Comparison of ENCODE assay signal across 28 mouse cellular contexts in genomic region chr19:8564021-8564420, GRCm38 (mm10). TPM values are rescaled to one million over a fixed set of nuclear protein-coding genes. Genes with fewer than 3 reads are reported as not detected.
DNase-seq lines count a peak whose midpoint lies in the region; TF ChIP-seq lines count a peak whose summit lies in the region.
"Had no signal": no experiment of that assay in that cellular context is flagged by ENCODE, and none has a peak within 500 bp of the region (broad histone marks: within the 10 kb centered on the region; RNA-seq: fewer than 3 reads in every experiment).

No protein-coding gene starts in this region.

- no peak for TF ChIP-seq POLR2A in testis, adult 2 months (IDR thresholded peaks at IDR 0.05; ENCODE audit: control insufficient read depth, low read depth, low read length)

- H3K4me1 ChIP-seq in heart, embryonic 10.5 days = peaks cover 14% of the 10 kb centered on the region
- H3K4me1 ChIP-seq in testis, adult 2 months (ENCODE audit: control insufficient read depth, insufficient read depth, low read length) = no peaks in the 10 kb centered on the region
- H3K4me1 ChIP-seq: embryonic facial prominence, embryonic 13.5 days; embryonic facial prominence, embryonic 15.5 days had no signal

- DNase-seq in heart, embryonic 10.5 days (ENCODE audit: low spot score) = peak; percentile 58
- no peak for DNase-seq in heart, adult 11 months
- DNase-seq in kidney, adult 9 months = peak; percentile 49
- DNase-seq in kidney, adult 8-10 months = no peak
- DNase-seq in left cerebral cortex, adult 2 months (ENCODE audit: extremely low spot score in 1 of 2, low spot score in 2 of 2) = no peak
- DNase-seq in left cerebral cortex, postnatal 36 days (ENCODE audit: low spot score in 2 of 2) = no peak
- DNase-seq in testis, postnatal 10 days (ENCODE audit: low spot score) = no peak
- DNase-seq: adrenal gland, adult 2 months; adrenal gland, postnatal 10 days; adrenal gland, postnatal 25 days; B cell, adult 2 months; cerebellum, adult 11 months; cerebellum, adult 18-20 months; cerebellum, adult 8-10 months; cerebellum, adult 9-11 months; cerebellum, postnatal 14 days; cerebellum, postnatal 36 days; embryo, embryonic 11 days had no signal

- no peak overlapping the region for H3K4me3 ChIP-seq in heart, embryonic 10.5 days
- H3K4me3 ChIP-seq in left cerebral cortex, adult 2 months = no peak overlapping the region
- no peak overlapping the region for H3K4me3 ChIP-seq in testis, adult 2 months (ENCODE audit: control insufficient read depth, low read depth, low read length)
- H3K4me3 ChIP-seq: embryonic facial prominence, embryonic 13.5 days; embryonic facial prominence, embryonic 15.5 days; erythroblast, embryonic 14.5 days; forebrain, embryonic 10.5 days; forebrain, embryonic 12.5 days had no signal

- no peaks in the 10 kb centered on the region for H3K36me3 ChIP-seq in heart, embryonic 10.5 days
- no peaks in the 10 kb centered on the region for H3K36me3 ChIP-seq in testis, adult 2 months (ENCODE audit: control insufficient read depth, insufficient read depth, low read length)
- H3K36me3 ChIP-seq: embryonic facial prominence, embryonic 13.5 days; embryonic facial prominence, embryonic 15.5 days; forebrain, embryonic 10.5 days; forebrain, embryonic 12.5 days; G1E had no signal

- no peak overlapping the region for H3K27ac ChIP-seq in heart, embryonic 10.5 days
- H3K27ac ChIP-seq in left cerebral cortex, adult 2 months = peak overlapping the region; percentile 32; the same call in 1 of the 2 replicates
- peak overlapping the region; percentile 39 for H3K27ac ChIP-seq in testis, adult 2 months (ENCODE audit: control insufficient read depth, insufficient read depth, low read depth, low read length)
- H3K27ac ChIP-seq: embryonic facial prominence, embryonic 13.5 days; embryonic facial prominence, embryonic 15.5 days; forebrain, embryonic 10.5 days; forebrain, embryonic 12.5 days had no signal

- no peaks in the 10 kb centered on the region for H3K27me3 ChIP-seq in heart, embryonic 10.5 days (ENCODE audit: insufficient read depth, poor library complexity, severe bottlenecking)
- no peaks in the 10 kb centered on the region for H3K27me3 ChIP-seq in testis, adult 2 months (ENCODE audit: control insufficient read depth, insufficient read depth, low read length)
- H3K27me3 ChIP-seq: CH12.LX; embryonic facial prominence, embryonic 13.5 days; embryonic facial prominence, embryonic 15.5 days; forebrain, embryonic 12.5 days had no signal

- intact Hi-C loops in left cerebral cortex, adult 2 months (cut with DNase I) = loop anchor here (2.0 kb wide), 1 partner anchor 27 kb away; no protein-coding TSS in a partner anchor
- intact Hi-C loops in left cerebral cortex, postnatal 36 days (cut with DNase I) = no loop called here

- WGBS in heart, embryonic 10.5 days = 42% methylated on average over 2 of the region's 2 CpGs

- TF ChIP-seq CTCF in left cerebral cortex, adult 2 months (IDR thresholded peaks at IDR 0.05) = no peak
- no peak for TF ChIP-seq CTCF in testis, adult 2 months (IDR thresholded peaks at IDR 0.05; ENCODE audit: control insufficient read depth, insufficient read depth, insufficient replicate concordance, low read depth, low read length)

- H3K9me3 ChIP-seq in heart, embryonic 10.5 days = no peaks in the 10 kb centered on the region
- H3K9me3 ChIP-seq: embryonic facial prominence, embryonic 13.5 days; embryonic facial prominence, embryonic 15.5 days; forebrain, embryonic 10.5 days; forebrain, embryonic 12.5 days; G1E had no signal

RNA-seq across cellular contexts. Expression of gene Slc22a8, which starts 27.0 kb away (rescaled TPM):
- polyA plus RNA-seq in heart, embryonic 10.5 days (2016; fragmentation: Nextera tagmentation; extraction: Ambion mirVana) = 0.23 and 0.48 TPM in 2 replicates
- total RNA-seq in left cerebral cortex, adult 2 months (2021) = 10 to 100 TPM; 12.5 TPM
- 10 to 100 TPM; 10.7 to 14.3 TPM for total RNA-seq in left cerebral cortex, postnatal 36 days (2021)
- polyA plus RNA-seq in testis, adult 2 months (2012; rRNA removed) = 0.04 and 0.05 TPM in 2 replicates
- total RNA-seq: CH12.LX; common myeloid progenitor, adult 5-6 weeks had no signal
- polyA plus RNA-seq: embryonic facial prominence, embryonic 13.5 days; erythroblast, embryonic 14.5 days; G1E had no signal

RNA-seq across cellular contexts. Expression of gene Slc22a6, which starts 53.8 kb away (rescaled TPM):
- polyA plus RNA-seq in heart, embryonic 10.5 days (2016; fragmentation: Nextera tagmentation; extraction: Ambion mirVana) = 0.04 TPM in 1 of 2 replicates, not detected in the other
- 1 to 10 TPM; 5.2 to 7.3 TPM for total RNA-seq in left cerebral cortex, adult 2 months (2021)
- total RNA-seq in left cerebral cortex, postnatal 36 days (2021) = 1 to 10 TPM; 5.0 to 6.0 TPM
- polyA plus RNA-seq in testis, adult 2 months (2012; rRNA removed) = not detected in 2 replicates
- total RNA-seq: adrenal gland, adult 2 months; adrenal gland, postnatal 10 days; adrenal gland, postnatal 25 days; CH12.LX; common myeloid progenitor, adult 5-6 weeks had no signal
- polyA plus RNA-seq: adrenal gland, adult 2 months; CD4-positive, CD25-positive, alpha-beta regulatory T cell, adult 4 months; erythroblast, embryonic 14.5 days; forebrain, embryonic 10.5 days; G1E had no signal

Comparison
In these comparisons a context has a peak if more than half of its experiments do, and no peak if none do; other contexts are left out.
1. DNase-seq: peak in heart, embryonic 10.5 days (single experiment) and kidney, adult 9 months (single experiment); none in heart, adult 11 months (single experiment), kidney, adult 8-10 months (0 of 2), left cerebral cortex, adult 2 months (0 of 2), left cerebral cortex, postnatal 36 days (0 of 2) and testis, postnatal 10 days (single experiment).